Mouse (Mus musculus) heart, postnatal 0 days (tissue): ENCODE data around the gene Asgr2. TPM values are rescaled to one million over a fixed set of nuclear protein-coding genes. Genes with fewer than 3 reads are reported as not detected.

Experiments used
- ATAC-seq: fragments of 200-750 bp; cut with Nextera tagmentation; 2 replicates; pipeline ENCODE4 v1.8.0; 2017; ENCODE audit warnings: low read depth, moderate number of reproducible peaks, moderate library complexity; ENCODE audit not compliant: insufficient read depth
- DNase-seq: peaks from one replicate; pipeline ENCODE4 v3.0.0-alpha.2; 2016; ENCODE audit warnings: low spot score
- H3K27ac ChIP-seq: fragments of 300-500 bp; sonication (generic); 2 replicates; pipeline ENCODE4 v1.5.1; 2014; ENCODE audit warnings: low read depth, mild to moderate bottlenecking
- H3K27me3 ChIP-seq: fragments of 300-500 bp; sonication (generic); 2 replicates; pipeline ENCODE4 v1.6.1; 2014; ENCODE audit warnings: low read length, mixed read lengths; ENCODE audit not compliant: control insufficient read depth, insufficient read depth
- H3K36me3 ChIP-seq: fragments of 300-500 bp; sonication (generic); replicated peaks from 2 replicates; pipeline ENCODE4 v1.6.1; 2014; ENCODE audit warnings: low read length, mixed read lengths; ENCODE audit not compliant: control insufficient read depth, insufficient read depth
- H3K4me1 ChIP-seq: fragments of 300-500 bp; sonication (generic); 2 replicates; pipeline ENCODE4 v1.6.1; 2014; ENCODE audit warnings: antibody characterized with exemption; ENCODE audit not compliant: control insufficient read depth, insufficient read depth
- H3K4me2 ChIP-seq: fragments of 300-500 bp; sonication (generic); 2 replicates; pipeline ENCODE4 v1.6.1; 2014; ENCODE audit warnings: low read depth, mild to moderate bottlenecking, low read length, moderate library complexity
- H3K4me3 ChIP-seq: fragments of 300-500 bp; sonication (generic); 2 replicates; pipeline ENCODE4 v1.5.1; 2014; ENCODE audit warnings: low read depth, low read length
- H3K9ac ChIP-seq: fragments of 300-500 bp; sonication (generic); replicated peaks from 2 replicates; pipeline ENCODE4 v1.6.1; 2014; ENCODE audit warnings: low read depth, low read length, mixed read lengths
- H3K9me3 ChIP-seq: fragments of 300-500 bp; sonication (generic); replicated peaks from 2 replicates; pipeline ENCODE4 v1.6.1; 2016; ENCODE audit warnings: low read length; ENCODE audit not compliant: control insufficient read depth
- CTCF ChIP-seq: IDR thresholded peaks from 2 replicates; pipeline ENCODE4 v1.5.1; 2016; ENCODE audit warnings: antibody characterized with exemption, control low read depth, low read depth
- EP300 ChIP-seq: IDR thresholded peaks from 2 replicates; pipeline ENCODE4 v1.6.1; 2016; ENCODE audit warnings: antibody characterized with exemption, low read depth
- WGBS: fragments of 180-500 bp; shearing (Covaris S2); extraction: QIAGEN DNeasy Blood & Tissue Kit; methylation state at CpG from one replicate; pipeline ENCODE4 v1.1.7; 2014; 5-methylcytosine and 5-hydroxymethylcytosine counted together
- polyA plus RNA-seq: library from polyadenylated mRNA; unstranded; fragments of >200 nt; fragmentation: Nextera tagmentation; extraction: Ambion mirVana; gene quantifications from 2 replicates; pipeline ENCODE4 v1.2.1, GENCODE M21; 2015
- total RNA-seq: library from RNA; depleted of rRNA; stranded (reverse); fragments of >200 nt; gene quantifications from 2 replicates; pipeline ENCODE4 v1.2.3, GENCODE M21; 2014; ENCODE audit warnings: low replicate concordance

Asgr2 gene
- total and polyA plus RNA-seq, 2 experiments from 2014 or later = not detected

- Histone ChIP-seq H3K27ac (no peak overlapping the region), H3K36me3 (no peaks in the 10 kb centered on the region), H3K27me3 (peaks cover 4% of the 10 kb centered on the region; the same call in 1 of the 2 replicates), H3K9me3 (no peaks in the 10 kb centered on the region), H3K4me2 (no peak overlapping the region), H3K9ac (no peak overlapping the region), H3K4me1 (no peaks in the 10 kb centered on the region), H3K4me3 (no peak overlapping the region)
- WGBS = 77% methylated on average over 6 of the region's 6 CpGs
- TF ChIP-seq EP300 = no peak
- no peak for TF ChIP-seq CTCF
- DNase-seq (no peak), ATAC-seq (no peak)
Observed at GRCm38 (mm10) chr11:70075581-70075980, 16.9 kb upstream of the Asgr2 start.

DNA sequence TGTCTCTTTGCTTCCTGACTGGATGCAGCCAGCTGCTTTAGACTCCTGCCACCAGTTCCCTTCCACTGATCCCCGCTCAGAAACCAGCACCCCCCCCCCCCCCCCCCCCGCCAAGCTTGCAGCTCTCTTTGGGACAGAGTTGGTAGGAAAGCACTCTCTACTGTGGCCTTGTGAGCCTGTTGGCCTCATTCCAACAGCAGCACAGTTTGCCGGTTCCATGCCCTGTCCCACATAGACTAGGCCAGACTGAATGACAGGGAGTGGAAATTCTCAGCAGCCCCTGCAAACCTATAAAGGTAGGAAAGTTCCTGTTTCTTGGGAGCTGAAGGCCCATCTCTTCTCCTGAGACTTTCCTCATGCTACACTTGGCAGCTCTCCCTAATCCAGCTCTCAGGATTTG, 15.0 kb upstream of the Asgr2 start:
- Histone ChIP-seq H3K4me2 (no peak overlapping the region), H3K9me3 (no peaks in the 10 kb centered on the region), H3K9ac (no peak overlapping the region), H3K36me3 (no peaks in the 10 kb centered on the region), H3K4me1 (no peaks in the 10 kb centered on the region), H3K27me3 (peaks cover 4% of the 10 kb centered on the region; the same call in 1 of the 2 replicates), H3K4me3 (no peak overlapping the region), H3K27ac (no peak overlapping the region)
- TF ChIP-seq EP300 (no peak), CTCF (no peak)
- no peak for DNase-seq
- ATAC-seq = no peak
- 45% methylated on average over 3 of the region's 3 CpGs for WGBS

DNA sequence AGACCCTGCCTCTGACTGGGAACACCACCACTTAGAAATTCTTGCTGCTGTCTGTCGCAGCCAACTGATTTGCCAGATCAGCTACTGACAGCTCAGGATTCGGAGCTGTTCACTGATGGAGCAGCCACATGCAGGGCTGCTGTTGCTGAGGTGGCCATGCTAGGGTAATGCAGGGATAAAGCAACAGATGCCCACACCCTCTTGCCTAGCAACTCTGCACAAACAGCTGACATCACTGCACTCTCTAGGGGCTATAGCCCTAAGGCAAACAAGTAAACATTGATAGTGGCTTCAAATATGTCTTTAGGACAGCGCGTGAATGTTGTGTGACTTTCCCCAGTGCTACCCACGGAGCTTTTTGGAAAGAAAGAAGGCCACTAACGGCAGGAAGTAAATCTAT, 13.3 kb upstream of the Asgr2 start:
- no peak for DNase-seq
- Histone ChIP-seq H3K9me3 (no peaks in the 10 kb centered on the region), H3K4me2 (no peak overlapping the region), H3K27ac (no peak overlapping the region), H3K9ac (no peak overlapping the region), H3K4me1 (no peaks in the 10 kb centered on the region), H3K4me3 (no peak overlapping the region), H3K36me3 (no peaks in the 10 kb centered on the region), H3K27me3 (no peaks in the 10 kb centered on the region)
- no peak for TF ChIP-seq CTCF
- ATAC-seq = no peak
- 68% methylated on average over 6 of the region's 6 CpGs for WGBS

DNA sequence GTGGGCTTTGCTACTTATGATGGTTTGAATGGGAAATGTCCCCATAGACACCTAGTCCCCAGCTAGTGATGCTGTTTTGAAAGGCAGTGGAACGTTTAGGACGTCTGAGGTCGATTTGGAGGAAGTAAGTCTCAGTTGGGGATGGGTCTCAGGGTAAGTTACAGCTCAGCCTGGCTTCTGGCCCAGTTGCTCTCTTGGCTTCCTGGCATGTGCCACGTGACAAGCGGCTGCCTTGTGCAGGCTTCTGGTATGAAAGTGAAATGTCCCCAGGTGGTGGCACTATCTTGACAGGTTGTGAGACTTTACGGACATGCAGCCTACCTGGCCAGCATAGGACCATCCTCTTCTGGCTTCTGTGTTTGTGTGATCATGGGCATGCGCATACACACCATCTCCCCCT, 12.5 kb upstream of the Asgr2 start:
- Histone ChIP-seq H3K36me3 (no peaks in the 10 kb centered on the region), H3K4me2 (no peak overlapping the region), H3K27me3 (no peaks in the 10 kb centered on the region), H3K9ac (no peak overlapping the region), H3K4me3 (no peak overlapping the region), H3K9me3 (no peaks in the 10 kb centered on the region), H3K27ac (no peak overlapping the region), H3K4me1 (no peaks in the 10 kb centered on the region)
- DNase-seq (peak; percentile 21), ATAC-seq (no peak)
- TF ChIP-seq EP300 (no peak), CTCF (no peak)
- 43% methylated on average over 7 of the region's 7 CpGs for WGBS

GRCm38 (mm10) chr11:70080803-70081590, 11.4 kb upstream of the Asgr2 start:
- no peak for DNase-seq
- Histone ChIP-seq H3K9me3 (no peaks in the 10 kb centered on the region), H3K27ac (no peak overlapping the region), H3K4me3 (no peak overlapping the region), H3K36me3 (no peaks in the 10 kb centered on the region), H3K9ac (no peak overlapping the region), H3K4me2 (no peak overlapping the region), H3K4me1 (no peaks in the 10 kb centered on the region), H3K27me3 (no peaks in the 10 kb centered on the region)
- ATAC-seq = no peak
- 77% methylated on average over 15 of the region's 15 CpGs for WGBS
- no peak for TF ChIP-seq EP300
- no peak for TF ChIP-seq CTCF

- Histone ChIP-seq H3K4me1 (no peaks in the 10 kb centered on the region), H3K27ac (no peak overlapping the region), H3K4me2 (no peak overlapping the region), H3K4me3 (no peak overlapping the region), H3K9ac (no peak overlapping the region), H3K9me3 (no peaks in the 10 kb centered on the region), H3K27me3 (no peaks in the 10 kb centered on the region), H3K36me3 (no peaks in the 10 kb centered on the region)
- 79% methylated on average over 8 of the region's 8 CpGs for WGBS
- DNase-seq = no peak
- no peak for ATAC-seq
- TF ChIP-seq EP300 (no peak), CTCF (no peak)
Observed at GRCm38 (mm10) chr11:70084563-70084962, 7.9 kb upstream of the Asgr2 start.
